Mouse (Mus musculus): Measurements from ENCODE around the gene Abl2. TPM values are rescaled to one million over a fixed set of nuclear protein-coding genes. Genes with fewer than 3 reads are reported as not detected.

Gene Abl2
- total RNA-seq, 2 experiments from 2014 or later = 87.4 to 88.2 TPM

- no peak for TF ChIP-seq CTCF (conservative IDR thresholded peaks at IDR 0.05)
- Histone ChIP-seq H3K4me3 (no peak overlapping the region), H3K27ac (no peak overlapping the region)
- DNase-seq (ENCODE audit: low spot score in 2 of 2) = no peak
Measured at GRCm38 (mm10) chr1:156669208-156669983, 110.8 kb downstream of the Abl2 start.

- no peak for TF ChIP-seq CTCF (conservative IDR thresholded peaks at IDR 0.05)
- DNase-seq (ENCODE audit: low spot score in 2 of 2) = no peak
- H3K27ac ChIP-seq = no peak overlapping the region
- no peak overlapping the region for H3K4me3 ChIP-seq
Measured at GRCm38 (mm10) chr1:156671921-156672320, 113.3 kb downstream of the Abl2 start.

DNA sequence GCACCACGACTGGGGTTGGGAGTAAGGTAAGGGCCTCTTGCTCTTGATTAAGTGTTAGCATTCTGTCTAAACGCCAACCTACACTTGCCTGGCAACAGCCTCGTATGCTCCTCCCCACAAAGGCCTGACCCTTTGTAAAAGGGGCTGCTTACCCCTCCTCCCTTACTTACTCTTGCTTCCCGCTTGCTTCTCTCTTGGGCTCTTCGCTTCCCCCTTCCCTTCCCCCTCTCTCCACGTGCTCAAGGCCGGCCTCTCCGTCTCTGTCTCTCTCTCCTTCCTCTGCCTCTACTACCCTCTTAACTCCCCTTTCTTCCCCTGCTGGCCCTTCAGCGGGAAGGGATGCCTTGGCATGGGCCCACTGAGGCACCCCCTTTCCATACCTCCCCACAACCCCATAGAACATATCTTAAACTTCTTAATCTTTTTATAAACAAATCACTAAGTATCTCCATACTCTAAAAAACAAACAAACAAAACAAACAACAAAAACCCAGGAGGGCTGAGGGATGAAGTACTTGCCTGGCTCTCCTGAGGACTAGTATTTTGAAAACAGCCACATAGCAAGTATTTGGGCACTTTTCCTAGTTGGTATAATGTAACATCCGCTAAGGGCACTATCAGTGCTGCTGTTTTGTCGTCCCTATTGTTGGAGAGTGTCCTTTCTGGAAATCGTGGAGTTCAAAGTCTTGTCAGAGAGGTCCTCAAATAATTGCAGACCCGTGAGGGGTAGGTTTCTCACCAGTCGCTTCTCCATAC, 114.3 kb downstream of the Abl2 start:
- Histone ChIP-seq H3K4me3 (peak overlapping the region; percentile 85), H3K27ac (peak overlapping the region; percentile 88; the same call in 1 of the 2 replicates)
- TF ChIP-seq CTCF (conservative IDR thresholded peaks at IDR 0.05) = no peak
- DNase-seq (ENCODE audit: low spot score in 2 of 2) = no peak

DNA sequence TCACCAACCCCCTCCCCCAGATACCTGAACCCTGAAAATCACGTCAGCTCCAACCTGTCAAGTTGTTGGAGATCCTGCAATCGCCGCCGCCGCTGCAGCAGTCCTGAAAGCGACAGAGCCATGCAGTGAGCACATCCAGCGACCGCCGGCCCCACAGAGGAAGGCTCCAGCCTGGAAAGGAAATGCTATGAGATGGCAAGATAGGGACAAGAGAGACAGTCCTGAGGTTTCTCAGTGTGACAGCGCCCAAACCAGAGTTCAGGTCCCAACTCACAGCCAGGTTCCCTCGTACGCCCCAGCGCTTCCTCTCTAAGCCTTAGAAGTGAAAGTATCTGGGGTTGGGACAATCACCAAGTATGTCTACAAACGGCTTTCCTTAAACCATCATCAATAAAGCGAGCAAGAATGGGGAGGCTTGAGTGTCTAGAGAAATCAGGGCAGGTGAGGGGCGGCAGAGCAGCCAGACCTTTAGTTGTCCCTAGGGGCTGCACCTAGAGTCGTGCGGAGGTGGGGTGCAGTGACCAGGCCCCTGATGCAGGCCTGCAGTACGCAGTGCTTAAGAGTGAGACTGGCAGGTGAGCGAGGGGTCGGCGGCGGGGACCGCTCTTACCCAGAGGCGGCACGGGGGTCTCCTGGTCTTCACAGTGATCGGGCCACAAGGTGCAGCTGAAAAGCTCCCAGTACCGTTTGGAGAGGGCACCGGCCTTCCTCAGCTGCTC, 115.0 kb downstream of the Abl2 start:
- Histone ChIP-seq H3K4me3 (peak overlapping the region; percentile 85), H3K27ac (peak overlapping the region; percentile 88)
- DNase-seq (ENCODE audit: low spot score in 2 of 2) = no peak
- TF ChIP-seq CTCF (conservative IDR thresholded peaks at IDR 0.05) = no peak

- Histone ChIP-seq H3K27ac (peak within 1 kb of the TSS; percentile 88), H3K4me3 (peak within 1 kb of the TSS; percentile 85)
- TF ChIP-seq CTCF (conservative IDR thresholded peaks at IDR 0.05) = no peak
- peak; percentile 58 to 66 for DNase-seq (ENCODE audit: low spot score in 2 of 2)
Measured at GRCm38 (mm10) chr1:156674195-156675000, 115.8 kb downstream of the Abl2 start, which contains the start of gene Tor3a. TSS of gene Tor3a (minus strand) at chr1:156674356.

- DNase-seq (ENCODE audit: low spot score in 2 of 2) = no peak
- no peak overlapping the region for H3K27ac ChIP-seq
- TF ChIP-seq CTCF (conservative IDR thresholded peaks at IDR 0.05) = peak; percentile 88
Measured at GRCm38 (mm10) chr1:156676171-156676570, 117.6 kb downstream of the Abl2 start.

GRCm38 (mm10) chr1:156676596-156676995, 118.0 kb downstream of the Abl2 start:
- no peak overlapping the region for H3K27ac ChIP-seq
- no peak for TF ChIP-seq CTCF (conservative IDR thresholded peaks at IDR 0.05)
- no peak for DNase-seq (ENCODE audit: low spot score in 2 of 2)

More at GRCm38 (mm10) chr1:156676171-156676570, 117.6 kb downstream of the Abl2 start:
- no peak overlapping the region for H3K4me3 ChIP-seq

GRCm38 (mm10) chr1:156677230-156677629, 118.6 kb downstream of the Abl2 start:
- TF ChIP-seq CTCF (conservative IDR thresholded peaks at IDR 0.05) = no peak
- DNase-seq (ENCODE audit: low spot score in 2 of 2) = no peak
- no peak overlapping the region for H3K4me3 ChIP-seq
- no peak overlapping the region for H3K27ac ChIP-seq

More at GRCm38 (mm10) chr1:156676596-156676995, 118.0 kb downstream of the Abl2 start:
- no peak overlapping the region for H3K4me3 ChIP-seq

DNA sequence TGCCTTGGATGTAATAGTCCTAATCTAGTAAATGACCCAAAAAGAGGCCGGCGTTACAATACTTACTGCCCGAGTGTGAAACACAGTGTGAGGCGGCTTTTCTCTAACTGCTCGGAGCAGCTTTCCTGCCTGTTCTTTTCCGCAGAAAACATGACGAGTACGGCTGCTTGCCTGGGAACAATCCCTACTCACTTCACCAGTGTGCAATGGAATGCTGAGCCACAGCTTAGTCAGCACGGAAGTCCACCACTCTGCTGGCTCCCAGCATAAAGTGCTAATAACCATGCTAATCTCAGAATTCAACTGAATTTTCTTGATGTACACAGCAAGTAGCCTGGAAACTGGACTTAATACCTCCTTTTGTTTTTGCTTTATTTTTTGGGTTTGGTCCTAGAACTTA, 121.0 kb downstream of the Abl2 start:
- H3K27ac ChIP-seq = no peak overlapping the region

DNA sequence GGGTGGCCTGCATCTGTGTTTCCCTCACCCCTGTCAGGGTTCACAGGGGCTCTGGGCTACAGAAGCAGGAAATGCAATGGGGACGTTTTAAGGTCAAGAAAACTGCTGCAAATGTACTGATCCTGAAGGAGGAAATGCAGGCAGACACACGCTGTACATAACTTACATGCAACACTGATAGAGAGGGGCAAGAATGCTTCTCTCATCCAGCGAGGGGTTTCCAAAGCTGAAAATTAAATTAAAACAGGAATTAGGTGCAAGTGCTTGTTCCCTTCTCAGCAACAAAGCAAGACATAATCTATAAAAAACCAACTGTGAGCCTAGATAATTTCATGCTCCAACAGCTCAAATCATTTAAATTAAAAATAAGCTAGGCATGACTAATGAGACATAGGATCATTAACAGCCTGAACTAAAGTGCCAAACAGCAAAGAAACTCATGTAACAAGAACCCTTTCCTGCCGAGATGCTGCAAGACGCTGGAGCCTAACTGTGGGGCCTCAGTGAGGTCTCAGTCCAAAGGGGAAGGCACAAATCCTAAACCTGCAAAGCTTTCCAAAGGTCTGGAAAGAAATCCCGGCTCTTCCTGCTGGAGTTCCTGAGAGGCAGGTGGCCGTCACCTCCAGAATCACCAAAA, 127.6 kb downstream of the Abl2 start:
- no peak overlapping the region for H3K4me3 ChIP-seq
- no peak for DNase-seq (ENCODE audit: low spot score in 2 of 2)
- H3K27ac ChIP-seq = no peak overlapping the region
- no peak for TF ChIP-seq CTCF (conservative IDR thresholded peaks at IDR 0.05)

More for the DNA sequence above, 121.0 kb downstream of the Abl2 start:
- no peak for TF ChIP-seq CTCF (conservative IDR thresholded peaks at IDR 0.05)
- no peak overlapping the region for H3K4me3 ChIP-seq
- DNase-seq (ENCODE audit: low spot score in 2 of 2) = no peak

Other genes starting within 250 kb of the Abl2 start
- not detected for gene Nphs2, start 248.1 kb upstream of the Abl2 start, total RNA-seq (2021)
- 100 to 1,000 TPM; 312 to 322 TPM for gene Gm2000, start 192.7 kb upstream of the Abl2 start, total RNA-seq (2021)
- gene Axdnd1, start 137.6 kb upstream of the Abl2 start, total RNA-seq (2021) = 1 to 10 TPM in 1 of 2 experiments, under 1 TPM in 1; 0.61 to 1.3 TPM
- gene Soat1, start 84.5 kb upstream of the Abl2 start, total RNA-seq (2021) = 10 to 100 TPM; 49.3 to 55.9 TPM
- 10 to 100 TPM; 40.4 to 44.5 TPM for gene Gm10031, start 34.8 kb upstream of the Abl2 start, total RNA-seq (2021)
- 1 to 10 TPM; 7.1 to 8.2 TPM for gene Tor3a, start 115.6 kb downstream of the Abl2 start, total RNA-seq (2021)
- gene Fam20b, start 160.3 kb downstream of the Abl2 start, total RNA-seq (2021) = 10 to 100 TPM; 75.4 to 78.3 TPM